Mouse (Mus musculus) G1E (cell line): ENCODE data around the gene Ttc29.

Source experiments
- CTCF ChIP-seq: IDR thresholded peaks from 2 replicates; pipeline ENCODE4 v1.5.1; 2012; ENCODE audit warnings: low read depth, low read length, inconsistent platforms, mixed read lengths
- GATA1 ChIP-seq: IDR thresholded peaks from 2 replicates; pipeline ENCODE4 v1.6.1; 2012; ENCODE audit warnings: borderline replicate concordance, low read length, inconsistent platforms, mixed read lengths
- POLR2AphosphoS5 ChIP-seq: IDR thresholded peaks from 2 replicates; pipeline ENCODE4 v1.6.1; 2012; ENCODE audit warnings: low read depth, low read length, inconsistent platforms; ENCODE audit not compliant: insufficient replicate concordance
- TAL1 ChIP-seq: conservative IDR thresholded peaks from 2 replicates; pipeline ENCODE4 v1.6.1; 2012; ENCODE audit warnings: low read depth, low read length, inconsistent platforms, mixed read lengths

DNA sequence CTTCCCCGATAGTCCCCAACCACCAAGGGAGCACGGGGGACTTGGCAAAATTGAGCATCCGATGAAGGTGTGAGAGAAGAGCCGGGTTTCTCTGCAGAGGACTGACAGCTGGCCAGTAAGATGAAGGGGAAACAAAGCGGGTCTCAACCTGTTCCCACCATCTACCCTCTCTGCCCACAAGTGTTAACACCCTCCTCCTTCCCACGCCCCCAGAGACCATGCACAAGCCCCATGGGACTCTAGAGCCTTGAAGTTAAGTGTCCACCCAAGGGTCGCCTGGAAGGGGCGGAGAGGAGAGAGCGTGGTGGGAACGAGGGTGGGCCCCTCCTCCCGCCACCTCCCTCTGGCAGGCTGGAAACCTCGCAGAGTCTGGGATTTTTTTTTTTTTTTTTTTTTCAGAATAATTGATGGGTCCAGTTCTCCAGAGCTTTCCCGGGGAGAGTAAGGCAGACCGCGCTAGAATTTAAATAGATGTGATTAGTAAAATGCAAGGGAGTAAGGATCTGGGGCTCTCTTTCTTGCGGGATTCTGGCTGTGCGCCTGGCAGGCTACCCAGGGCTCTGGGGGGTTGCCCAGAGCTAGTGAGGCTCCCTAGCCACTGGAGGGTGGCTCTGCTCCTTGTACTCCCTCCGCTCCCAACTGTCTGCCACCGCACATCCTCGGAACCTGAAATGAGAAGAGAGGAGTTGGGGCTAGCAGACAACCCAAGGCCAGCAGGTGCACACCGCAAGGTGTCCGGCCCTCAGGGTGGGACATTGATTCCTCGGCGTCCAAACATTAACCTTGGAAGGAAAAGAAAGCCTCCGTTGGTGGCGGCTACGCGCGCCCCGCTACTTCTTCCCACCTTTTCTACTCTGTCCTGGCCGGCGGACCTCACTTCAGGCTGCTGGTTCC lies 214.0 kb downstream of the Ttc29 start:
- TF ChIP-seq GATA1 (no peak), CTCF (no peak), TAL1 (no peak), POLR2AphosphoS5 (no peak)
